Mouse (Mus musculus) embryonic fibroblast, embryonic 13.5 days (primary cell): ENCODE data around the gene Gm20388.

Experiments used
- CTCF ChIP-seq: IDR thresholded peaks from 2 replicates; pipeline ENCODE4 v1.5.1; 2011; ENCODE audit warnings: mild to moderate bottlenecking, control low read depth, low read length, moderate library complexity, borderline replicate concordance; ENCODE audit not compliant: insufficient read depth
- POLR2A ChIP-seq: IDR thresholded peaks from 2 replicates; pipeline ENCODE4 v1.6.1; 2011; ENCODE audit warnings: low read depth, mild to moderate bottlenecking, control low read depth, low read length, moderate library complexity

DNA sequence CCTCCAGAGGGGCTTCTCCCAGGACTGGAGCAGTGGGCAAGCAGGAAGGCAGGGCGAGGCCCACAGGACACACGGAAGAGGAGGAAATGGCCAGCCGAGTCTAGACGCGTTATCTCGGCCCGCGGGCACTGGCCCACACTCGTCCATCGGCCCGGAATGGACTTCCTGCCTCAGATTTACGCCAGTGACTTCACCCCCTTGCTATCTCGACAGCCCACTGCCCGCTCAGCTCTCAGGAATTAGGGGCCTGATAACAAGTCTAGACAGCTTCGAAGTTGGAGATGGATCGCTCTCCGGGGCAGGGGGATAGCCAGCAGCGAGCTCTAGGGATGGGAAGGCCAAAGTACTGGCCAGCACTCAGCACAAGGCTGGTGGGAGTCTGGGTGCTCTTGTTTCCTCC lies 1405.4 kb downstream of the Gm20388 start:
- TF ChIP-seq CTCF (no peak), POLR2A (no peak)
